Mouse (Mus musculus) hindbrain, embryonic 11.5 days (tissue): ENCODE data around the gene Apln. TPM values are rescaled to one million over a fixed set of nuclear protein-coding genes. Genes with fewer than 3 reads are reported as not detected.

Experiments used
- ATAC-seq: fragments of 200-750 bp; cut with Nextera tagmentation; 2 replicates; pipeline ENCODE4 v1.8.0; 2017; ENCODE audit warnings: mild to moderate bottlenecking, moderate TSS enrichment, moderate library complexity; ENCODE audit not compliant: low FRiP score
- DNase-seq: peaks from one replicate; pipeline ENCODE4 v3.0.0-alpha.2; 2015; ENCODE audit warnings: low spot score
- H3K27ac ChIP-seq: fragments of 300-500 bp; sonication (generic); 2 replicates; pipeline ENCODE4 v1.5.1; 2014; ENCODE audit warnings: mild to moderate bottlenecking, low read depth, low read length
- H3K27me3 ChIP-seq: fragments of 300-500 bp; sonication (generic); 2 replicates; pipeline ENCODE4 v1.6.1; 2014; ENCODE audit warnings: mild to moderate bottlenecking, low read length, moderate library complexity, mixed read lengths; ENCODE audit not compliant: control insufficient read depth, insufficient read depth
- H3K36me3 ChIP-seq: fragments of 300-500 bp; sonication (generic); 2 replicates; pipeline ENCODE4 v1.6.1; 2014; ENCODE audit warnings: mild to moderate bottlenecking, low read length, moderate library complexity, mixed read lengths; ENCODE audit not compliant: control insufficient read depth, insufficient read depth
- H3K4me1 ChIP-seq: fragments of 300-500 bp; sonication (generic); replicated peaks from 2 replicates; pipeline ENCODE4 v1.6.1; 2014; ENCODE audit warnings: low read length, mixed read lengths; ENCODE audit not compliant: control insufficient read depth, insufficient read depth
- H3K4me2 ChIP-seq: fragments of 300-500 bp; sonication (generic); replicated peaks from 2 replicates; pipeline ENCODE4 v1.6.1; 2014; ENCODE audit warnings: mild to moderate bottlenecking, low read depth, low read length
- H3K4me3 ChIP-seq: fragments of 300-500 bp; sonication (generic); 2 replicates; pipeline ENCODE4 v1.5.1; 2014; ENCODE audit warnings: low read depth, low read length
- H3K9ac ChIP-seq: fragments of 300-500 bp; sonication (generic); 2 replicates; pipeline ENCODE4 v1.6.1; 2014; ENCODE audit warnings: low read depth, low read length
- H3K9me3 ChIP-seq: fragments of 300-500 bp; sonication (generic); 2 replicates; pipeline ENCODE4 v1.6.1; 2016; ENCODE audit warnings: low read length; ENCODE audit not compliant: control insufficient read depth
- WGBS: fragments of 180-500 bp; shearing (Covaris S2); extraction: QIAGEN DNeasy Blood & Tissue Kit; methylation state at CpG from one replicate; pipeline ENCODE4 v1.1.7; 2014; 5-methylcytosine and 5-hydroxymethylcytosine counted together
- polyA plus RNA-seq: library from polyadenylated mRNA; unstranded; fragments of >200 nt; fragmentation: Nextera tagmentation; extraction: Ambion mirVana; gene quantifications from 2 replicates; pipeline ENCODE4 v1.2.1, GENCODE M21; 2014

Apln gene
- polyA plus RNA-seq, 1 experiment from 2014 or later: 1.5 TPM

- Histone ChIP-seq H3K36me3 (no peaks in the 10 kb centered on the region), H3K4me2 (no peak overlapping the region), H3K9ac (no peak overlapping the region), H3K27me3 (peaks cover 11% of the 10 kb centered on the region), H3K9me3 (no peaks in the 10 kb centered on the region), H3K4me1 (0 out of 2 replicates have a peak, but pooled peaks cover 2% of the 10 kb centered on the region), H3K27ac (no peak overlapping the region), H3K4me3 (no peak overlapping the region)
- 82% methylated on average over 5 of the region's 5 CpGs for WGBS
- DNase-seq (no peak), ATAC-seq (no peak)
These were observed 2.8 kb downstream of the Apln start for GRCm38 (mm10) chrX:48031866-48032265.

- no peaks in the 10 kb centered on the region for H3K9me3 ChIP-seq
- DNase-seq (no peak), ATAC-seq (no peak)
- H3K27me3 ChIP-seq: peaks cover 11% of the 10 kb centered on the region; the same call in 1 of the 2 replicates
- no peaks in the 10 kb centered on the region for H3K36me3 ChIP-seq
- H3K27ac ChIP-seq: no peak overlapping the region
- no peak overlapping the region for H3K4me3 ChIP-seq
- no peak overlapping the region for H3K4me2 ChIP-seq
- 79% methylated on average over 3 of the region's 3 CpGs for WGBS
- H3K9ac ChIP-seq: no peak overlapping the region
- 0 out of 2 replicates have a peak, but pooled peaks cover 2% of the 10 kb centered on the region for H3K4me1 ChIP-seq
These were observed 4.1 kb downstream of the Apln start for GRCm38 (mm10) chrX:48030593-48030992.

- Histone ChIP-seq H3K36me3 (no peaks in the 10 kb centered on the region), H3K4me1 (no peaks in the 10 kb centered on the region), H3K9ac (no peak overlapping the region), H3K27me3 (peaks cover 7% of the 10 kb centered on the region; the same call in 1 of the 2 replicates), H3K4me2 (no peak overlapping the region), H3K27ac (no peak overlapping the region), H3K9me3 (no peaks in the 10 kb centered on the region), H3K4me3 (no peak overlapping the region)
- 61% methylated on average over 1 of the region's 1 CpGs for WGBS
- DNase-seq: no peak
- no peak for ATAC-seq
These were observed 11.8 kb downstream of the Apln start for GRCm38 (mm10) chrX:48022811-48023210.

GRCm38 (mm10) chrX:48019940-48020339 lies 14.7 kb downstream of the Apln start:
- Histone ChIP-seq H3K9me3 (no peaks in the 10 kb centered on the region), H3K36me3 (no peaks in the 10 kb centered on the region), H3K4me3 (no peak overlapping the region), H3K4me2 (no peak overlapping the region), H3K27me3 (peaks cover 7% of the 10 kb centered on the region; the same call in 1 of the 2 replicates), H3K4me1 (no peaks in the 10 kb centered on the region), H3K9ac (no peak overlapping the region), H3K27ac (no peak overlapping the region)
- ATAC-seq: no peak
- 7% methylated on average over 5 of the region's 5 CpGs for WGBS
- peak; percentile 80 for DNase-seq

- Histone ChIP-seq H3K9ac (no peak overlapping the region), H3K4me2 (no peak overlapping the region), H3K4me1 (no peaks in the 10 kb centered on the region), H3K9me3 (no peaks in the 10 kb centered on the region), H3K36me3 (no peaks in the 10 kb centered on the region), H3K27me3 (peaks cover 7% of the 10 kb centered on the region; the same call in 1 of the 2 replicates), H3K4me3 (no peak overlapping the region), H3K27ac (no peak overlapping the region)
- WGBS: 45% methylated on average over 15 of the region's 15 CpGs
- no peak for ATAC-seq
- DNase-seq: no peak
These were observed 15.3 kb downstream of the Apln start for GRCm38 (mm10) chrX:48019359-48019758.

GRCm38 (mm10) chrX:48016906-48017601 lies 17.6 kb downstream of the Apln start:
- WGBS: 51% methylated on average over 7 of the region's 7 CpGs
- H3K9me3 ChIP-seq: no peaks in the 10 kb centered on the region
- no peak overlapping the region for H3K4me3 ChIP-seq
- no peak overlapping the region for H3K4me2 ChIP-seq
- H3K27me3 ChIP-seq: peaks cover 7% of the 10 kb centered on the region; the same call in 1 of the 2 replicates
- H3K4me1 ChIP-seq: no peaks in the 10 kb centered on the region
- no peak overlapping the region for H3K27ac ChIP-seq
- DNase-seq: peak; percentile 74
- H3K36me3 ChIP-seq: no peaks in the 10 kb centered on the region
- ATAC-seq: peak; percentile 94
- H3K9ac ChIP-seq: no peak overlapping the region

- Histone ChIP-seq H3K4me2 (no peak overlapping the region), H3K27me3 (no peaks in the 10 kb centered on the region), H3K36me3 (no peaks in the 10 kb centered on the region), H3K9ac (no peak overlapping the region), H3K9me3 (no peaks in the 10 kb centered on the region), H3K4me1 (no peaks in the 10 kb centered on the region), H3K4me3 (no peak overlapping the region), H3K27ac (no peak overlapping the region)
- no peak for ATAC-seq
- no peak for DNase-seq
- WGBS: 94% methylated on average over 3 of the region's 3 CpGs
These were observed 23.0 kb downstream of the Apln start for GRCm38 (mm10) chrX:48011656-48012055.

- no peak overlapping the region for H3K4me2 ChIP-seq
- no peaks in the 10 kb centered on the region for H3K9me3 ChIP-seq
- H3K36me3 ChIP-seq: no peaks in the 10 kb centered on the region
- ATAC-seq: no peak
- 60% methylated on average over 8 of the region's 8 CpGs for WGBS
- no peak overlapping the region for H3K9ac ChIP-seq
- H3K27me3 ChIP-seq: no peaks in the 10 kb centered on the region
- no peak overlapping the region for H3K27ac ChIP-seq
- no peaks in the 10 kb centered on the region for H3K4me1 ChIP-seq
- no peak overlapping the region for H3K4me3 ChIP-seq
- no peak for DNase-seq
These were observed 28.6 kb downstream of the Apln start for GRCm38 (mm10) chrX:48006062-48006461.

- ATAC-seq: no peak
These were observed 29.9 kb downstream of the Apln start for GRCm38 (mm10) chrX:48004786-48005185.

More at GRCm38 (mm10) chrX:48004786-48005185, 29.9 kb downstream of the Apln start:
- Histone ChIP-seq H3K9me3 (no peaks in the 10 kb centered on the region), H3K36me3 (no peaks in the 10 kb centered on the region), H3K27ac (no peak overlapping the region), H3K4me1 (no peaks in the 10 kb centered on the region), H3K9ac (no peak overlapping the region), H3K4me2 (no peak overlapping the region), H3K4me3 (no peak overlapping the region), H3K27me3 (no peaks in the 10 kb centered on the region)
- 88% methylated on average over 1 of the region's 1 CpGs for WGBS
- DNase-seq: no peak
